Mouse (Mus musculus) myocyte (in vitro differentiated cells): ENCODE results near the gene Slc35e1. TPM values are rescaled to one million over a fixed set of nuclear protein-coding genes. Genes with fewer than 3 reads are reported as not detected.

Experiments
- H3K27me3 ChIP-seq: one replicate; pipeline ENCODE4 v1.6.1; 2011; ENCODE audit not compliant: control insufficient read depth, insufficient read depth, insufficient read length
- H3K36me3 ChIP-seq: one replicate; pipeline ENCODE4 v1.6.1; 2011; ENCODE audit not compliant: control insufficient read depth, insufficient read depth
- H3K4me2 ChIP-seq: one replicate; pipeline ENCODE4 v1.6.1; 2011; ENCODE audit warnings: low read depth, control low read depth
- H3K4me3 ChIP-seq: one replicate; pipeline ENCODE4 v1.5.1; 2011; ENCODE audit warnings: mild to moderate bottlenecking, control low read depth, moderate library complexity
- H3K79me2 ChIP-seq: one replicate; pipeline ENCODE4 v1.6.1; 2011; ENCODE audit not compliant: control insufficient read depth, insufficient read depth
- H3ac ChIP-seq: one replicate; pipeline ENCODE4 v1.6.1; 2011; ENCODE audit not compliant: control insufficient read depth, insufficient read length
- CEBPB ChIP-seq: IDR thresholded peaks from 2 replicates; pipeline ENCODE4 v1.6.1; 2011; ENCODE audit warnings: mild to moderate bottlenecking, moderate library complexity; ENCODE audit not compliant: poor library complexity, insufficient read depth, severe bottlenecking
- E2F4 ChIP-seq: IDR thresholded peaks from one replicate; pipeline ENCODE4 v1.6.1; 2011; ENCODE audit warnings: mild to moderate bottlenecking, control low read depth, moderate library complexity; ENCODE audit not compliant: insufficient read depth
- MAX ChIP-seq: IDR thresholded peaks from one replicate; pipeline ENCODE4 v1.6.1; 2011; ENCODE audit warnings: low read depth, mild to moderate bottlenecking, control low read depth
- MYOD1 ChIP-seq, 3 experiments: IDR thresholded peaks; one replicate each; pipeline ENCODE4 v1.6.1; 2011; ENCODE audit warnings: control low read depth in 2 of 3, low read depth in 2 of 3, mild to moderate bottlenecking in 2 of 3, moderate library complexity in 1 of 3; ENCODE audit not compliant: insufficient read length in 2 of 3, control insufficient read depth in 1 of 3
- MYOG ChIP-seq, 3 experiments: IDR thresholded peaks; one replicate each; pipeline ENCODE4 v1.6.1; 2011; ENCODE audit warnings: control low read depth in 2 of 3, low read depth in 2 of 3, mild to moderate bottlenecking in 2 of 3; ENCODE audit not compliant: insufficient read length in 2 of 3, control insufficient read depth in 1 of 3, insufficient read depth in 1 of 3
- POLR2A ChIP-seq: IDR thresholded peaks from one replicate; pipeline ENCODE4 v1.6.1; 2011; ENCODE audit warnings: low read depth, mild to moderate bottlenecking, control low read depth, moderate library complexity; ENCODE audit not compliant: insufficient read length
- POLR2AphosphoS2 ChIP-seq: IDR thresholded peaks from one replicate; pipeline ENCODE4 v1.6.1; 2011; ENCODE audit warnings: low read depth, control low read depth; ENCODE audit not compliant: insufficient read length
- REST ChIP-seq: IDR thresholded peaks from one replicate; pipeline ENCODE4 v1.6.1; 2011; ENCODE audit warnings: mild to moderate bottlenecking, control low read depth, moderate library complexity; ENCODE audit not compliant: insufficient read depth, insufficient read length
- SRF ChIP-seq: IDR thresholded peaks from one replicate; pipeline ENCODE4 v1.6.1; 2011; ENCODE audit warnings: low read depth; ENCODE audit not compliant: control insufficient read depth, insufficient read length
- TCF12 ChIP-seq: IDR thresholded peaks from one replicate; pipeline ENCODE4 v1.6.1; 2011; ENCODE audit warnings: mild to moderate bottlenecking, control low read depth; ENCODE audit not compliant: poor library complexity, insufficient read depth, severe bottlenecking
- TCF3 ChIP-seq: IDR thresholded peaks from one replicate; pipeline ENCODE4 v1.6.1; 2011; ENCODE audit warnings: low read depth, control low read depth; ENCODE audit not compliant: insufficient read length
- USF1 ChIP-seq: IDR thresholded peaks from one replicate; pipeline ENCODE4 v1.6.1; 2011; ENCODE audit warnings: low read depth, mild to moderate bottlenecking, control low read depth, moderate library complexity
- polyA plus RNA-seq: library from polyadenylated mRNA; unstranded; fragments of >200 nt; fragmentation: generic; extraction: Trizol; gene quantifications from one replicate; pipeline ENCODE4 v1.2.1, GENCODE M21; 2012; ENCODE audit warnings: missing spikeins

Gene Slc35e1
- polyA plus RNA-seq, 1 experiment = 25.9 TPM

- H3K4me2 ChIP-seq = peak within 1 kb of the TSS; percentile 99
- H3K36me3 ChIP-seq = peaks cover 5% of the 10 kb centered on the region
- TF ChIP-seq TCF3 (no peak), TCF12 (no peak), SRF (peak; percentile 86), POLR2A (peak; percentile 95), MYOG (IDR thresholded peaks at IDR 0.05; ENCODE audit: control insufficient read depth in 1 of 3, insufficient read depth in 1 of 3, insufficient read length in 2 of 3, low read depth in 2 of 3) (no peak), MYOD1 (IDR thresholded peaks at IDR 0.05; ENCODE audit: control insufficient read depth in 1 of 3, insufficient read length in 2 of 3, low read depth in 2 of 3) (peak in 1 of 3 experiments; percentile 14), E2F4 (peak; percentile 54), POLR2AphosphoS2 (peak; percentile 94), CEBPB (no peak), MAX (no peak)
- peak within 1 kb of the TSS; percentile 92 for H3ac ChIP-seq
- peaks cover 24% of the 10 kb centered on the region for H3K79me2 ChIP-seq
- H3K4me3 ChIP-seq = peak within 1 kb of the TSS; percentile 72
- no peaks in the 10 kb centered on the region for H3K27me3 ChIP-seq
Observed at GRCm38 (mm10) chr8:72474826-72475546, 17.4 kb downstream of the Slc35e1 start, which contains the start of gene Cherp. Gene Cherp, minus strand, starts transcription at chr8:72475226.

DNA sequence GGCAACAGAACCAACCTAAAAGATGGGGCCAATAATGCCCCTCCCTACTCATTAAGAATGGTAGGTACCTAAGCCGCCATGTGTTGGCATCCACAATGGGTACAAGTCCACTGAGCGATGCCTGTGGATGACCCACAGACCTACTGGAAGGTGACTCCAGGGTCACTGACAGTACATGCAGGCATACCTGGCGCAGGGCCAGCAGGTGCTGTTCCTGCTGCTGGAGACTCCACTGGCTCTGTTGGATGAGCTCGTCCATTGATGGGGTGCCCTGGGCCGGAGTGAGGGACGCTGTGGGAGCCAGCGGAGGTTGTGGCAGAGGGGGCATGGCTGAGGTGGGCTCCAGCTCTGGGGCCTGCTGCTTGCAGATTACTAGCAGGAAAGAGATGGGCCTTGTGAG is 21.7 kb downstream of the Slc35e1 start:
- Histone ChIP-seq H3K79me2 (peaks cover 24% of the 10 kb centered on the region), H3K4me3 (no peak overlapping the region), H3ac (no peak overlapping the region), H3K4me2 (no peak overlapping the region), H3K27me3 (no peaks in the 10 kb centered on the region), H3K36me3 (peaks cover 18% of the 10 kb centered on the region)
- TF ChIP-seq SRF (no peak), POLR2AphosphoS2 (no peak), MYOD1 (IDR thresholded peaks at IDR 0.05; ENCODE audit: control insufficient read depth in 1 of 3, insufficient read length in 2 of 3, low read depth in 2 of 3) (no peak), POLR2A (no peak), TCF3 (no peak), E2F4 (no peak), TCF12 (no peak), USF1 (no peak), MYOG (IDR thresholded peaks at IDR 0.05; ENCODE audit: control insufficient read depth in 1 of 3, insufficient read depth in 1 of 3, insufficient read length in 2 of 3, low read depth in 2 of 3) (no peak), CEBPB (no peak), REST (no peak), MAX (no peak)

GRCm38 (mm10) chr8:72469984-72470383 is 22.4 kb downstream of the Slc35e1 start:
- Histone ChIP-seq H3K4me3 (no peak overlapping the region), H3ac (no peak overlapping the region), H3K27me3 (no peaks in the 10 kb centered on the region), H3K79me2 (peaks cover 24% of the 10 kb centered on the region), H3K36me3 (peaks cover 22% of the 10 kb centered on the region), H3K4me2 (no peak overlapping the region)
- TF ChIP-seq USF1 (no peak), E2F4 (no peak), TCF3 (peak; percentile 85), POLR2A (no peak), REST (no peak), TCF12 (peak; percentile 84), CEBPB (no peak), MYOD1 (IDR thresholded peaks at IDR 0.05; ENCODE audit: control insufficient read depth in 1 of 3, insufficient read length in 2 of 3, low read depth in 2 of 3) (peak in 2 of 3 experiments; percentile 88 to 89), MYOG (IDR thresholded peaks at IDR 0.05; ENCODE audit: control insufficient read depth in 1 of 3, insufficient read depth in 1 of 3, insufficient read length in 2 of 3, low read depth in 2 of 3) (peak; percentile 47 to 93 (median 84)), SRF (no peak), POLR2AphosphoS2 (no peak), MAX (no peak)

DNA sequence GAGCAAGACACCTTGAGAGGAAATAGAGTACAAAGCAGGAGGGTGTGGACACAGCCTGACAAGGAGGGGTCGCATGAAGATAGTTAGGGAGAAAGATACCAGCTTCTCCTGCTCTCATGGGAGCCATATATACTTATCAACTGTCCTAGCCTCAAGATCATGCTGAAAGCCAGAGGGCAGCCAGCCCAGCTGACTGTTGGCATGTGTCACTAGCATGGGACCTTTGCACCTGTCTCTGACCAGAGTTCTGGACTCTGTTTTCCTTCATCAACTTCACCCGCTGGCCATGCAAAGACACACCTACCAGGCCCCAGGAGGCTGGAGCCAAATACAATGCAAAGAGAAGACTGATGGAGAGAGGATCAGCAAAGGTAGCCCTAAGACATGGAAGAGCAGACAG is 23.2 kb downstream of the Slc35e1 start:
- no peak overlapping the region for H3K4me3 ChIP-seq
- TF ChIP-seq MYOG (IDR thresholded peaks at IDR 0.05; ENCODE audit: control insufficient read depth in 1 of 3, insufficient read depth in 1 of 3, insufficient read length in 2 of 3, low read depth in 2 of 3) = peak; percentile 72 to 92 (median 84)
- peak; percentile 76 to 89 (median 81) for TF ChIP-seq MYOD1 (IDR thresholded peaks at IDR 0.05; ENCODE audit: control insufficient read depth in 1 of 3, insufficient read length in 2 of 3, low read depth in 2 of 3)
- peak; percentile 80 for TF ChIP-seq TCF12
- TF ChIP-seq POLR2A = no peak
- peak; percentile 73 for TF ChIP-seq TCF3

DNA sequence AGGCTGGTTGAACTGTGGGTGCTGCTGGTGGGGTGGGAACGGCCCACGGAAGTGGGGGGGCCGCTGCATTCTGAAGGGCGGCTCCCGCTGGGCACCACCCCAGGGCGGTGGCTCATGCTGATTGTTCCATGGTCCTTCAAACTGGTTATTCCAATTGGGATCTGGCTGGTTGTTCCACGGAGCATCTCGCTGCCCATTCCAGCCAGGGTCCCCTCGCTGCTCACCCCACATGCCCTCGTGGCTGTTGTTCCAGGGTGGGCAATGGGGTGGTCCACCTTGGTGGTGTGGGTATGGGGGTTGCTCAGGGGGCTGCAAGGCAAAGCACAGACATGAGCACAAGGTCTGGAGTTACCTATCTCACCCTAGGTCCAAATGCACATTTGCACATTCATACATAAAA is 28.2 kb downstream of the Slc35e1 start:
- no peak overlapping the region for H3K4me3 ChIP-seq
- H3K79me2 ChIP-seq = no peaks in the 10 kb centered on the region
- TF ChIP-seq REST = no peak
- no peak for TF ChIP-seq TCF12
- TF ChIP-seq POLR2AphosphoS2 = no peak
- no peaks in the 10 kb centered on the region for H3K27me3 ChIP-seq
- no peak overlapping the region for H3K4me2 ChIP-seq
- H3K36me3 ChIP-seq = peaks cover 29% of the 10 kb centered on the region
- H3ac ChIP-seq = no peak overlapping the region

More for the DNA sequence above, 23.2 kb downstream of the Slc35e1 start:
- no peak overlapping the region for H3ac ChIP-seq
- H3K79me2 ChIP-seq = peaks cover 19% of the 10 kb centered on the region
- H3K4me2 ChIP-seq = peak overlapping the region; percentile 12
- H3K27me3 ChIP-seq = no peaks in the 10 kb centered on the region
- peaks cover 29% of the 10 kb centered on the region for H3K36me3 ChIP-seq
